Mouse (Mus musculus): ENCODE results near the gene 4930415O20Rik.
"Not testable (repeated sequence)": the region's sequence is repeated elsewhere in the genome, so short reads cannot be mapped to it uniquely, and the experiment has no call there.

The 4930415O20Rik gene

GRCm38 (mm10) chr15:98568256-98569033 lies 2.4 kb upstream of the 4930415O20Rik start:
- DNase-seq (ENCODE audit: low spot score) = peak; percentile 55

- DNase-seq (ENCODE audit: low spot score) = peak; percentile 33
These were observed 1.6 kb upstream of the 4930415O20Rik start for GRCm38 (mm10) chr15:98569216-98569615.

- no peak for DNase-seq (ENCODE audit: low spot score)
These were observed 924 bp upstream of the 4930415O20Rik start for GRCm38 (mm10) chr15:98569795-98570365.

GRCm38 (mm10) chr15:98573293-98573692 lies 2.5 kb downstream of the 4930415O20Rik start:
- no peak for DNase-seq (ENCODE audit: low spot score)

GRCm38 (mm10) chr15:98579310-98579709 lies 8.5 kb downstream of the 4930415O20Rik start:
- no peak for DNase-seq (ENCODE audit: low spot score)

- DNase-seq (ENCODE audit: low spot score) = peak; percentile 91
These were observed 9.1 kb downstream of the 4930415O20Rik start for GRCm38 (mm10) chr15:98579795-98580464.

GRCm38 (mm10) chr15:98582410-98582809 lies 11.6 kb downstream of the 4930415O20Rik start:
- peak; percentile 84 for DNase-seq (ENCODE audit: low spot score)

- no peak for DNase-seq (ENCODE audit: low spot score)
These were observed 12.2 kb downstream of the 4930415O20Rik start for GRCm38 (mm10) chr15:98582996-98583395.

- no peak for DNase-seq (ENCODE audit: low spot score)
These were observed 14.6 kb downstream of the 4930415O20Rik start for GRCm38 (mm10) chr15:98585421-98585820.

GRCm38 (mm10) chr15:98586141-98586540 lies 15.3 kb downstream of the 4930415O20Rik start:
- not testable (repeated sequence) for DNase-seq (ENCODE audit: low spot score)

- DNase-seq (ENCODE audit: low spot score) = no peak
These were observed 16.9 kb downstream of the 4930415O20Rik start for GRCm38 (mm10) chr15:98587751-98588150.

- no peak for DNase-seq (ENCODE audit: low spot score)
These were observed 19.0 kb downstream of the 4930415O20Rik start for GRCm38 (mm10) chr15:98589640-98590336.

- peak; percentile 38 for DNase-seq (ENCODE audit: low spot score)
These were observed 20.6 kb downstream of the 4930415O20Rik start for GRCm38 (mm10) chr15:98591396-98591795.

GRCm38 (mm10) chr15:98594193-98594592 lies 23.4 kb downstream of the 4930415O20Rik start:
- DNase-seq (ENCODE audit: low spot score) = no peak

- DNase-seq (ENCODE audit: low spot score) = no peak
These were observed 24.2 kb downstream of the 4930415O20Rik start for GRCm38 (mm10) chr15:98595049-98595448.

- DNase-seq (ENCODE audit: low spot score) = no peak
These were observed 25.8 kb downstream of the 4930415O20Rik start for GRCm38 (mm10) chr15:98596609-98597008.

GRCm38 (mm10) chr15:98600036-98600709 lies 29.4 kb downstream of the 4930415O20Rik start:
- no peak for DNase-seq (ENCODE audit: low spot score)

GRCm38 (mm10) chr15:98601832-98602190 lies 31.0 kb downstream of the 4930415O20Rik start:
- no peak for DNase-seq (ENCODE audit: low spot score)

GRCm38 (mm10) chr15:98602191-98602881 lies 31.5 kb downstream of the 4930415O20Rik start:
- peak; percentile 41 for DNase-seq (ENCODE audit: low spot score)

GRCm38 (mm10) chr15:98602921-98603458 lies 32.2 kb downstream of the 4930415O20Rik start:
- peak; percentile 46 for DNase-seq (ENCODE audit: low spot score)

- no peak for DNase-seq (ENCODE audit: low spot score)
These were observed 33.3 kb downstream of the 4930415O20Rik start for GRCm38 (mm10) chr15:98604041-98604575.

All from MN1 (cell line).